Mouse (Mus musculus) spleen, postnatal 10 days (tissue): ENCODE results near the gene Dzip1.

Experiments
- DNase-seq, 2 experiments: peaks; one replicate each; pipeline ENCODE4 v3.0.0; 2021 to 2022; ENCODE audit warnings: low spot score in 2 of 2

Dzip1 gene

DNA sequence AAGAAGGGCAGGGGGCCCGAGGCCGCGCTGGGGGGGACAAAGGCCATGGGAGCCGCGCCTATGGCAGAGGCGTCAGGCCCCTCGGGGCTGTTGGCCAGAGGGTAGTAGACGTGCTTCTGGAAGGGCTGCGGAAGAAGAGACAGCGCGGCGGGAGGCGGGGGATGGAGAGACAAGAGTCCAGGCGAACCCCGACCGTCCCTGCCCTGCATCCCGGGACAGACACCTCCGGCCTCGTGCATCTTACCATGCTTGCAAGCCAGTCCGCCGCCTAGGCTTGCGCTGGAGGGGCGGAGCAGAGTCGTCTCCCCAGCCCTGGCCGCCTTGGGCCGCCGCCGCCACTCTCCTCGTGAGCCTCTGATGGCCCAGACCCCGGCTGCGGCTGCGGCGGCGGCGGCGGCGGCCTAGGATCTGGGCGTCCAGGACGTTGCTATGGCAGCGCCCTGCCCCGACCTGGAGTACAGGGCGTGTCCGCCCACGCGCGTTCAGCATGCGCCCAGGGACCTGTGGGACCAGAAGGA is 2.5 kb downstream of the Dzip1 start:
- peak in 1 of 2 experiments; percentile 26 for DNase-seq

- no peak for DNase-seq
Measured at GRCm38 (mm10) chr14:118922251-118922650, 3.0 kb downstream of the Dzip1 start.

GRCm38 (mm10) chr14:118920654-118921053 is 4.6 kb downstream of the Dzip1 start:
- DNase-seq = no peak

DNA sequence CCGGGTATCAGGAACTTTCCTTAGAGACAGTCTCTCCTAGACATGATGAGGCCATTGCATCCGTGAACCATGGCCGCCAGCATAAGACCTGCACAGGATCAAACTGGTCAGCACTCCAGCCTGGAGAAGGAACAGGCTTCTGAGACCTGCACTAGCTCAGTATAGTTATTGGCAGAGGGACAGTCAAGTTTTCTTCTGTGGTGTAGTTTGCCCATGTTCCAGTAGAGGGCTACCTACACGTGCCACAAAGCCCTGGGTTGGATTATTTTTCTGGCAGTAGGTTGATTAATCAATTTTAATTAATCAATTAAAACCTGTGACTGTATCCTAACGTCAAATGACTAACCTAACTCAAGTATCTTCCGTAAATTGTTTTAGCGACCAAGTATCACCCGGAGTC is 6.2 kb downstream of the Dzip1 start:
- no peak for DNase-seq

GRCm38 (mm10) chr14:118913651-118914050 is 11.6 kb downstream of the Dzip1 start:
- DNase-seq = no peak

- no peak for DNase-seq
Measured at GRCm38 (mm10) chr14:118911521-118911920, 13.7 kb downstream of the Dzip1 start.

DNA sequence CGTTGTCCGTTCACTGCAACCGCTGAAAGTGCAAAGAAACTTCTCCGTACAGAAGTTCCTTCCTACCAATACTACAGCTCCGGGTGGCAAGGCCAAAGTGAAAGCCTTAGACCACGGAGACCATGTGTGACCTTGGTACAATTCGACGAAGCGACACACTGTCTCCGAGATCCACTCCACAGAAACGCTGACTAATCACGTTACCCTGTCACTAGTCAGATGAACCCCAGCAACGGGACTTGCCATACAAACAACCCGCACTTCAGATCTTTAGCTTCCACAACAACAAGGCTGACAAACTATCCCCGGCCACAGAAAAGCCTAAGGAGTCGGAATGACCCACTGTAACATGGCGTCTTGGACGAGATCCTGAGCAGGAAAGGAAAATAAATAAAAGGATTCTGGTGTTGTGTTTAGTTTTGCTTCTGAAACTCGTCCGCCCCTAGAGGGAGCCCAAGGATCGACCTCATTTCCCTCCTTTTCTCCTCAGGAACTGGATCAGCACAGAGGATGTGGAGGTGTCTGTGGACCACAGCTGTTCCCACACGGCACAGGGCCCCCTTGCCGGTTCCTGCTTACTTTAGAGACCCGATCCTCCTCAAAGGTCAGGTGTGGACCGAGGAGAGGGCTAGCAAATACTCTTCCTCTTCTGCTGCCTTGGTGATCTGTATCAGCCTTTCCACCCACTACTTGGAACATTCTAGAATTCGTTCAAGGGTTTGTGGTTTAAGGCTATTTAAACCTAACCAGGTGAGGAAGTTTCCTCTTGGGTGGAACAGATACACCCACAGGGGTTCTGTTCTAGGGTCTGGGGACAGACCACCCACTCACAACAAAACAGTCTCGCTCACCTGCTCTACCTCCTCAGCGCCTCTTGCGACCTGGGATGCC is 14.7 kb downstream of the Dzip1 start:
- DNase-seq = peak; percentile 27 to 71

- DNase-seq = no peak
Measured at GRCm38 (mm10) chr14:118909872-118910271, 15.4 kb downstream of the Dzip1 start.

DNA sequence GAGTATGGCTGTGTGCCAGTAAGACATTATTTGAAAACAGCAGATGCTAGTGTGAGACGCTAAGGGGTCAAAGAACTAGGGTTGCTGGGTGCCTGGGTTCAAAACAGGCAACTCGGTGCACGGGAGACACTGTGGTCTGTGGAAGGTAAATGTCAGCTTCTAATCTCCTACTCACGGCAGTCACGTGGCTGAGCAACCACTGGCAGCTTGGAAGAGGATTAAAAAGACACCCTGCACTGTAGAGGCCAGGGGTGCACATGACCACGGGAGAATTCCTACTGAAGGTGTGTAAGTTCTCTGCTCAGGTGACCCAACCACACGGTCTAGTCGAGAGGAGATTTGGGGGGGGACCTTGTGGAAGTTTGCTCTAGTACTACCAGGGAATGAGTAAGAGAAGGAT is 17.7 kb downstream of the Dzip1 start:
- no peak for DNase-seq

DNA sequence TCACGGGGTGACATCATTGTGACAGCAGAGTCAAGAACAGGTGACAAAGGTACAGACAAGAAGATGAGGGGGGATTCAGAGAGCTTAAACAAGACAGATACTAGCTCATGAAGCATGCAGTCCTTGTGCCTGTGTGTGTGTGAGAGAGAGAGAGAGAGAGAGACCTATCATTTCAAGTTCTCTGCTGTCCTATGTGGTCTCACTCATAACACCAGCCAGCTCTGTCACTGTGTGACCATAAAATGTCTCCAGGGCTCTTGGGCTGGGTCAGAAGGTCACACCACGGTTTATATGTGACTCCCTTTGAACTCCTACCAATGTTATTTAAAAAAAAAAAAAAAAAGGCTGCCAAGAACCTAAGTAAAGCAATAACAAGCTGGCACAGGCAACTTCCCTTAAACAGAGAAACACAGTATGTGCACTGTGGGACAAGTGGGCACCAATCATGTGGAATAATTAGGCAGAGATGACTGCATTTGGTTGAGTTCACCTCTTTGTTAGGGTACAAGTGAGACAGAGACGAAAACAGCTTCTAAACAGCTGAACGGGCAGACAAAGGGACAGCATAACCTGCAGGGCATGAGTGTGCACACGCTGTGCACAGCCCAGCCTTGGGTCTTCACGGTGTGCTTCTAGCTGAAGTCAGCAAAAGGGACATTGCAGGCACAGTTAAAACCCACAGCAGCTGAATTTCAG is 21.2 kb downstream of the Dzip1 start:
- DNase-seq = no peak

DNA sequence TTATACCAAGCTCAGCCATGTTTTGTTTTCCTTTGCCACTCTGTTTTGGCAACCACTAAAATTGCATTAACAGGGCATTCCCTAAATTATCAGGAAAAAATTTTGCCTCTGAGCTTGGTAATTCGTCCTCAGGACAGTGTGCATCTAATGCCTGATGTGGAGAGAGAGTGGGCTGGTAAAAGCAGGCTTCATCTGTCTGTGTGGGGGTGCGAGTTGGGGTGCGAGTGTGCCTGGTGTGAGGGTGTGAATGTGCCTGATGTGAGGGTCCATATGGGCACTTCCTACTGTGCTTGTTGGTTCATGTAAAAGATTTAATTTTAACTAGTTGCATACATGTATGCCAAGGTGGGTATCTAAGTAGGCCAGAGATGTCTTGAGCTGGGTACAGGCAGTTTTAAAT is 21.9 kb downstream of the Dzip1 start:
- DNase-seq = no peak

DNA sequence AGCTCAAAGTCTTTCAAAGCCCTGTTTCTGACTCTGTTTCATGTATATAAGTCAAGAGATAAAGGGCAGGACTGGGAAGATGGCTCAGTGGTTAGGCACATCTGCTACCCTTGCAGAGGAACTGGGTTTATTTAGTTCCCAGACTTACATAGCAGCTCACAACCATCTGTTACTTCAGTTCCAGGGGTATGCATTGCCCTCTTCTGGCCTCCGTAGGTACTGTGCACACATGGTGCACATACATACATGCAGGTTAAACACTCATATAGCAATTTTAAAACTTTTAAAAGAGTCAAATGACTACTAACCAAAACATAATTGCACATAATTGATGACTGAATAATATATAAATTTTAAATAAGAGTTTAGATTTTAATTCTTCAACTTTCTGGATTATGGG is 24.3 kb downstream of the Dzip1 start:
- DNase-seq = no peak

GRCm38 (mm10) chr14:118899940-118900339 is 25.3 kb downstream of the Dzip1 start:
- DNase-seq = no peak

DNA sequence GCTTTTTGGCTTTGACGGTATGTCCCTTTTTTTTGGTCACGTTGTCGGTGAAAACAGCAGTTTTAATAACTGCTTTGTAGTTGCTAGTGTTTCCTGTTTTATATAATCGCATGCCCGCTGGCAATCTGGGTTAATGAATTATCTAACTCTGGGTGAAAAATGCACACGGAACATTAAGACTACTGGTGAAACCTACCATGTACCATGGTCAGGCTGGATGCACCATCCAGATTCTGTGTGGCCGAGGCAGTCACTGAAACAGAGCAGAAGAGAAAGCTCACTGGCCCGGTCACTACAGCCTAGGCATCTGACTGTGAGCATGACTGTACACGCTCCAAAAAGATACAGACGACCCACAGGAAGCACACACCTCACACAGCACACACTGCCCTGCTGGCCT is 29.6 kb downstream of the Dzip1 start:
- no peak for DNase-seq

GRCm38 (mm10) chr14:118895228-118895627 is 30.0 kb downstream of the Dzip1 start:
- DNase-seq = no peak

GRCm38 (mm10) chr14:118890101-118890500 is 35.2 kb downstream of the Dzip1 start:
- no peak for DNase-seq

- no peak for DNase-seq
Measured at GRCm38 (mm10) chr14:118884250-118884556, 41.1 kb downstream of the Dzip1 start.

DNA sequence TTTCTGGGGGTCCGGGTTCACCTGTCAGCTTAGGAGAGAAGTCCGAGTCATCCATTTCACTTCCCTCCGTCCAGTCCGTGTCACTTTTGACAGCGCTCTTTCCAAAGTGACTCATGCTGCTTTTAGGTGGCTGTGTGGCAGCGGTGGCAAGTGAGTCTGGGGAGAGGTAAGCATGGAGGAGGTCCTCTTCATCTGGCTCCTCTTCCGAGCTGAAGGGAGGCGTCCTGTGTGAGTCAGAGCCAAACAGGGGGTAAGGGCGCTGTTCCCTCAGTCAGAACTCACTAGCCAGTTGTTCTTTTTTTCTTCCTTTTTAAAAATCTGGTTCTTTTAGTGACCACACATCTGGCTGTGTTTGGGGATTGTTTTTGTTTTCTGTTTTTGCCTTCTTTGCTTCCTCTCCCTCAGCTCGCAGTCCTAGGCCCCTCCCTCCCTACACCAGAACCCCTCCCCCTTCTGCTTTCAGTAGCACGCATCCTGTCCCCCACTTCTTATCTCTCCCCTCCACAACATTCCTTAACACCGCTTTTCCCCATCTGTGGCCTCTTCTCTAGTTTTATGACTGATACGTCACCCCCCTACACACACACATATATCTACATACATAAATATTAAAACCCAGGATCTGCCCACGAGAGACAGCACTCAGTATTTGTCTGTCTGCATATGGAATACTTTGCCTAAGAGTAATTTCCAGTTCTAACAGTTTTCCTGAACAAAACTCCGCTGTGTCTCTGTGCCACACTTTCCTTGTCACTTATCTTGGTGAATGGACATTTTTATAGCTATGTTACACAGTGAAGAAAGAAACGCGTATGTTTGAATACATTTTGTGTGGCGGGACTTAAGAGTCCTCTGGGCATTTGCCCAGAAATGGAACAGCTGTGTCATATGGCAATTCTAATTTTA is 41.7 kb downstream of the Dzip1 start:
- DNase-seq = no peak

GRCm38 (mm10) chr14:118880696-118881095 is 44.6 kb downstream of the Dzip1 start:
- DNase-seq = no peak

- DNase-seq = no peak
Measured at GRCm38 (mm10) chr14:118878346-118878910, 46.8 kb downstream of the Dzip1 start.

GRCm38 (mm10) chr14:118874786-118875415 is 50.4 kb downstream of the Dzip1 start:
- DNase-seq = no peak
